Mouse (Mus musculus) intestine, embryonic 15.5 days (tissue): Measurements from ENCODE around the gene Slfn14. TPM values are rescaled to one million over a fixed set of nuclear protein-coding genes. Genes with fewer than 3 reads are reported as not detected.
A peak's percentile ranks its signal among the peaks of the same experiment; 100 is the strongest.
"Not testable (repeated sequence)": the region's sequence is repeated elsewhere in the genome, so short reads cannot be mapped to it uniquely, and the experiment has no call there.

Source experiments
- ATAC-seq: fragments of 200-750 bp; cut with Nextera tagmentation; 2 replicates; pipeline ENCODE4 v1.8.0; 2017; ENCODE audit warnings: moderate TSS enrichment, moderate library complexity
- H3K27ac ChIP-seq: fragments of 300-500 bp; sonication (generic); 2 replicates; pipeline ENCODE4 v1.5.1; 2015; ENCODE audit warnings: mild to moderate bottlenecking, inconsistent platforms
- H3K27me3 ChIP-seq: fragments of 300-500 bp; sonication (generic); replicated peaks from 2 replicates; pipeline ENCODE4 v1.6.1; 2015; ENCODE audit warnings: inconsistent platforms
- H3K36me3 ChIP-seq: fragments of 300-500 bp; sonication (generic); 2 replicates; pipeline ENCODE4 v1.6.1; 2015; ENCODE audit warnings: inconsistent platforms
- H3K4me1 ChIP-seq: fragments of 300-500 bp; sonication (generic); replicated peaks from 2 replicates; pipeline ENCODE4 v1.6.1; 2015; ENCODE audit warnings: inconsistent platforms
- H3K4me2 ChIP-seq: fragments of 300-500 bp; sonication (generic); replicated peaks from 2 replicates; pipeline ENCODE4 v1.6.1; 2015; ENCODE audit warnings: mild to moderate bottlenecking, inconsistent platforms
- H3K4me3 ChIP-seq: fragments of 300-500 bp; sonication (generic); replicated peaks from 2 replicates; pipeline ENCODE4 v1.5.1; 2015; ENCODE audit warnings: inconsistent platforms
- H3K9ac ChIP-seq: fragments of 300-500 bp; sonication (generic); 2 replicates; pipeline ENCODE4 v1.6.1; 2015; ENCODE audit warnings: inconsistent platforms
- H3K9me3 ChIP-seq: fragments of 300-500 bp; sonication (generic); 2 replicates; pipeline ENCODE4 v1.6.1; 2016; ENCODE audit warnings: inconsistent platforms
- WGBS: fragments of 180-500 bp; shearing (Covaris S2); methylation state at CpG from one replicate; pipeline ENCODE4 v1.1.7; 2015; 5-methylcytosine and 5-hydroxymethylcytosine counted together
- polyA plus RNA-seq: library from polyadenylated mRNA; unstranded; fragments of >200 nt; fragmentation: Nextera tagmentation; extraction: Ambion mirVana; gene quantifications from 2 replicates; pipeline ENCODE4 v1.2.1, GENCODE M21; 2015

The Slfn14 gene
- polyA plus RNA-seq: 0.34 and 0.88 TPM in 2 replicates

DNA sequence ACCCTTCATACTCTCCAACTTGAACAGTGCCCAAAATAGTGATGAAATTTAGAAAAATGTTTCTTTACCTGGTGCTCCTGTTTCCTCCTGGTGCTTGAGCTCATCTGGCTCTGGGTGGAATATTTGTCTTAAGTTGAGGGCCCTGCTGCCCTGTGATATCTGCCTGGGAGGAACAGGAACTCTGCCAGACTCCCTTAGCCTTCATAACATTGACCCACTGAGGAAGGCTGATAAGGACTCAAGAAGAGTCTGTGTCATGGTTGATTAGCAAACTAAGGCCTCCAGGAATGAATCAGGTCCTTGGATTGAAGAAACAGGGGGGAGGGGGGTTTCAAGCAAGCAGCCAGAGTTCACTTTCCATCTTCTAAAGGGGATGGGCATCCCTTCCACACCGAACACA lies at the start of gene Slfn14:
TSS of gene Slfn14 (minus strand) at position 161 of the 400 bp plus-strand sequence.
- Histone ChIP-seq H3K9me3 (no peaks in the 10 kb centered on the region), H3K4me1 (peaks cover 2% of the 10 kb centered on the region; the same call in 1 of the 2 replicates), H3K9ac (no peak within 1 kb of the TSS), H3K36me3 (no peaks in the 10 kb centered on the region), H3K27ac (no peak within 1 kb of the TSS), H3K27me3 (no peaks in the 10 kb centered on the region), H3K4me2 (no peak within 1 kb of the TSS), H3K4me3 (no peak within 1 kb of the TSS)
- WGBS: 71% methylated on average over 1 of the region's 1 CpGs
- no peak for ATAC-seq

DNA sequence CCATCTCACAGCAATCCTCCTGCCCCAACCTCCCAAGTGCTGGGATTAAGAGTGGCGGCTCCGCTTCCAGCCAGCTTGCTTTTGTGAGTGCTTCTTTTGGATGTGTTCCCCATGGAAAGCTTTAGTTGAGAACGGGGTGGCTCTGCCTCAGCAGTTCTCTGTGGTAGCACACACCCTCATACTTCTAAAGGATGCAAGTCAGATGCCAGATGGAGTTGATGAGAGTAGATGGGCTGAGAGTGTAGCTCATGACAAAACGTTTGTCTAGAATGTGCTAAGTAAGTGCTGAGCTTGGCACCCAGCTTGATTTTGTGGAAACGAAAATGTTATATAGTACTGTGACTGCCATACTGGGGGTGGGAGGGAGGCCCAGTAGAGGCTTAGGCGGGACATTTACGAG lies 49.3 kb upstream of the Slfn14 start:
- WGBS: 87% methylated on average over 7 of the region's 7 CpGs
- H3K27ac ChIP-seq: no peak overlapping the region
- H3K36me3 ChIP-seq: peaks cover 14% of the 10 kb centered on the region
- no peak overlapping the region for H3K9ac ChIP-seq
- no peaks in the 10 kb centered on the region for H3K27me3 ChIP-seq
- no peaks in the 10 kb centered on the region for H3K9me3 ChIP-seq
- H3K4me1 ChIP-seq: no peaks in the 10 kb centered on the region
- ATAC-seq: no peak
- H3K4me3 ChIP-seq: no peak overlapping the region
- H3K4me2 ChIP-seq: no peak overlapping the region

DNA sequence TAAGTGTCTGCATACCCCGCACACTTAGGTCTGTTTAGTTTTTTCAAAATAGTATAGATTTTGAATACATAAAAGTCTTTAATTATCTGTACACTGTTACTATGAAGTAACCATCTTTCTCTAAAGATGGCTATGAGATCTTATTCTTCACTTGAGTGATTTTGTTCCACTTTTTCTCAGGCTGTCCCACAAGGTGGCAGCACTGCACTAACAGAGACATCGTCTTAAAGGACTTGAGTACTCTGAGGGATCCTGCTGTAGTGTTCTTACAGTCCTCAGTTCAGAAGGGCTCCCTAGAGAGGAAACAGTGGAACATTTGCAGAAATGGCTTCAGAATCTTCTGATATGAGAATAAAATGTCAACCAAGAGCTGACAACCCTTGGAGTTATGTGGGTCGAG lies 40.9 kb upstream of the Slfn14 start:
- 61% methylated on average over 3 of the region's 3 CpGs for WGBS
- no peak for ATAC-seq
- Histone ChIP-seq H3K4me3 (no peak overlapping the region), H3K9ac (no peak overlapping the region), H3K4me2 (no peak overlapping the region), H3K36me3 (peaks cover 19% of the 10 kb centered on the region), H3K4me1 (no peaks in the 10 kb centered on the region), H3K9me3 (no peaks in the 10 kb centered on the region), H3K27me3 (no peaks in the 10 kb centered on the region), H3K27ac (no peak overlapping the region)

DNA sequence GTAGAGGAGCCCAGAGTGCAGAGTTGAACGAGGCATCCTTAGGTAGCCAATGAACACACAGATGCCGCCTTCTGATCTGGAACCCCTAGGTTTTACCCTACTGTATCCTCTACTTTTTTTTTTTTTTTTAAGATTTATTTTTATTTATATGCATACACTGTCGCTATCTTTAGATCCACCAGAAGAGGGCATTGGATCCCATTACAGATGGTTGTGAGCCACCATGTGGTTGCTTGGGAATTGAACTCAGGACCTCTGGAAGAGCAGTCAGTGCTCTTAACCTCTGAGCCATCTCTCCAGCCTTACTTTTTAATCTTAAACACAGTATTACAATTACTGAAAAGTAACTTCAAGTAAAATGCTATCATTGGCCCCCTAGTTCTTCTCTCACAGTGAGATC lies 40.2 kb upstream of the Slfn14 start:
- not testable (repeated sequence) for H3K4me2 ChIP-seq, ATAC-seq, H3K4me1 ChIP-seq, H3K27ac ChIP-seq, H3K27me3 ChIP-seq, H3K4me3 ChIP-seq, H3K9ac ChIP-seq, H3K9me3 ChIP-seq
- peaks cover 26% of the 10 kb centered on the region for H3K36me3 ChIP-seq
- 88% methylated on average over 3 of the region's 3 CpGs for WGBS

DNA sequence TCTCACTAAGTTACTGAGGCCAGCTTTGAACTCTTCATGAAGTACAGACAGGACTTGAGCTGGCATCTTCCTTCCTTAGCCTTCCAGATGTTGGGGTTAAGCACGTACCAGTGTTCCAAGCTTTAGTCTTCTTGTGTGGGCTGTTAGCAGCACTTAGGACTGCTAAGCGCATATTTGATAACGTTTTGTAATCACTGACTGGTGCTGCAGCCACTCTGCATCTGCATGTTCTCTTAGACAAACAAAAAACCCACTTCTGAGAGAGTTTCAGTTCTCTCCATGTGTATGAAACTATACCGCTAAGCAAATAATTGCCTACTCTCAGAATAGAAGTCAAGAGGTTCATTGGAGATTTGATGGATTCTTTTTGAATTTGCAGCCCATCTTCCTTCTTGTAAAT lies 32.5 kb upstream of the Slfn14 start:
- H3K27ac ChIP-seq: no peak overlapping the region
- H3K36me3 ChIP-seq: peaks cover 18% of the 10 kb centered on the region
- no peak overlapping the region for H3K4me3 ChIP-seq
- no peak overlapping the region for H3K9ac ChIP-seq
- no peaks in the 10 kb centered on the region for H3K4me1 ChIP-seq
- no peak for ATAC-seq
- no peak overlapping the region for H3K4me2 ChIP-seq
- H3K9me3 ChIP-seq: no peaks in the 10 kb centered on the region
- H3K27me3 ChIP-seq: no peaks in the 10 kb centered on the region
- 80% methylated on average over 4 of the region's 4 CpGs for WGBS

DNA sequence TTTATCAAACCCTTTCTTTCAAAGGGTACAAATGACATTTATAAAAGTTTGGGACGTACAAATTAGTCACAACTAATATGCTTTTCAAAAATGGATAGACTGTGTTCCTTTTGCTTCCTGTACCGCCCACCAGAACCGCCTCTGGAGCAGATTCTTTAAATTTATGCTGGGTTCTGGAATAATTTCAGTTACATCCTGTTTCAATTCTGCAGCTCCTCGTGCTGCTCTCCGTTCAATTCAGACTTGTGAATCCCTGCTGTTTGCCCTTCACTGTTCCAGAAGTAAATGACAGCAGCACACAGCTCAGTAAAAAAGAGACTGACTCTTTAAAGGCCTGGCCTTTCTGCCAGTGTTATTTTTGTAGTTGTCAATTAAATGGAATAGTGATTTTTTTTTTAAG lies 25.9 kb upstream of the Slfn14 start:
- no peak for ATAC-seq
- Histone ChIP-seq H3K4me2 (no peak overlapping the region), H3K4me1 (no peaks in the 10 kb centered on the region), H3K27ac (no peak overlapping the region), H3K9ac (no peak overlapping the region), H3K9me3 (no peaks in the 10 kb centered on the region), H3K36me3 (peaks cover 3% of the 10 kb centered on the region; the same call in 1 of the 2 replicates), H3K4me3 (no peak overlapping the region), H3K27me3 (no peaks in the 10 kb centered on the region)
- 82% methylated on average over 5 of the region's 5 CpGs for WGBS

DNA sequence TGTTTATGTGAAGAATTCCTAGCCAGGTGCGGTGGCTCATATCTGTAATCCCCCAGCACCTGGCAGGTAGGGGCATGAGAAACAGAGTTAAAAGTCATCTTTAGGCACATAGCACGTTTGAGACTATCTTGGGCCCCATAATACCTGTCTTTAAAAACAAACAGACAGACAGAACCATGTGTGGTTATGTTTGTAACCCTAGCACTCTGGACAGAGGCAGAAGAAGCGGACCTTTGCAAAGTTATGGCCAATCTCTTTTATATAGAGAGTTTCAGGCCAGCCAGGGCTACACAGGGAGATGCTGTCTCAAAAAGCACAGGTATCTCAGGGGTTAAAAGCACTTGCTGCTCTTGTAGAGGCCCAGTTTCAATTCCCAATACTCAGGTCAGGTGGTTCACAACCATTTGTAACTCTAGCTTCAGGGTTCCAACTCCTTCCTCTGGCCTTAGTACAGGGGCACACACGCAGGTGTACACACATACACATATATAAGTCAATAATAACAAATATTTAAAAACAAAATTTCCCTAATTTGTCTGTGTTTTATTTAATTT lies 20.3 kb upstream of the Slfn14 start:
- H3K9ac ChIP-seq: no peak overlapping the region
- H3K4me3 ChIP-seq: no peak overlapping the region
- H3K4me2 ChIP-seq: no peak overlapping the region

DNA sequence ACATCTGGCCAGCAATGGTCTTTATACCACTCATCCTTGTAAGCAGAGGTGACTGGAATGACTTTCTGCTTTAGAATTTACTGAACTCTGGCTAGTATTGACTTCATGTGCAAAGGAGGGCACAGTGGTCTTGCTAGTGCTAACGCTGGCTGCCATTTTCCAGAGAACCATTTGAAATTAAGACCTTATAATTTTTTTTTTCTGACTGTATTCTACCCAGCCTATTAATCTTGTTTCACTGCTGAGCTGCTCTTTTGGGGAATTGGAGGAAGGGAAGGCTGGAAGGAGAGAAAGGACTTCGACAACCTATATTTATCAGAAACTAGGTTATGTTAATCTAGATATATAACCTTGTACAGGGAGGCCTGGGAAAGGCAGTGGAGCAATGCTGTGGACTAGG lies 18.0 kb upstream of the Slfn14 start:
- Histone ChIP-seq H3K27me3 (no peaks in the 10 kb centered on the region), H3K4me1 (peaks cover 12% of the 10 kb centered on the region), H3K27ac (no peak overlapping the region), H3K4me2 (0 out of 2 replicates have a peak overlapping the region, but pooled peaks have one; percentile 71), H3K36me3 (no peaks in the 10 kb centered on the region), H3K9ac (no peak overlapping the region), H3K4me3 (no peak overlapping the region), H3K9me3 (no peaks in the 10 kb centered on the region)
- 84% methylated on average over 2 of the region's 2 CpGs for WGBS
- no peak for ATAC-seq

More for the DNA sequence above, 20.3 kb upstream of the Slfn14 start:
- Histone ChIP-seq H3K36me3 (no peaks in the 10 kb centered on the region), H3K4me1 (peaks cover 12% of the 10 kb centered on the region), H3K9me3 (no peaks in the 10 kb centered on the region), H3K27ac (no peak overlapping the region), H3K27me3 (no peaks in the 10 kb centered on the region)
- WGBS: 72% methylated on average over 4 of the region's 4 CpGs
- ATAC-seq: no peak

DNA sequence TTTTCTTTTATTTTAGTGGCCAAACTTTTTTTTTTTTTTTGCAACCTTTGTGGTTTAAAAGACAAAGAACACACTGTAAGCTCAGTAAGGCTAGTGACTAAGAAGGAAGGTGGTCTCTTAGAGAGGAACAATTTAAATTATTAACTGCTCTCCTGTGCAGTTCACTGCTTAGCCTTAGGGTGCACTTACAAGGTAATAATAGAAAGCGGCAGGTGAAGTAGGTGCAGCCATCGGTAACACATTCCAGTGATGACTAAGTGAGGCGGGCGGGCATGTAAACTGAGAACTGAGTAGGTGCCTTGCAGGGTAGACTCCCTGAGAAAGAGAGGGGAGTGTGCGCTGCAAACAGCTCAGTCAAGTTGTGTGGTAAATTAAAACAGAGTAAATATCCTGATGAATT lies 17.2 kb upstream of the Slfn14 start:
- Histone ChIP-seq H3K27me3 (no peaks in the 10 kb centered on the region), H3K9ac (peak overlapping the region; percentile 11; the same call in 1 of the 2 replicates), H3K27ac (no peak overlapping the region), H3K4me2 (peak overlapping the region; percentile 71), H3K4me1 (peaks cover 12% of the 10 kb centered on the region), H3K36me3 (no peaks in the 10 kb centered on the region), H3K4me3 (peak overlapping the region; percentile 87; the same call in 1 of the 2 replicates), H3K9me3 (no peaks in the 10 kb centered on the region)
- WGBS: 31% methylated on average over 5 of the region's 5 CpGs
- no peak for ATAC-seq

DNA sequence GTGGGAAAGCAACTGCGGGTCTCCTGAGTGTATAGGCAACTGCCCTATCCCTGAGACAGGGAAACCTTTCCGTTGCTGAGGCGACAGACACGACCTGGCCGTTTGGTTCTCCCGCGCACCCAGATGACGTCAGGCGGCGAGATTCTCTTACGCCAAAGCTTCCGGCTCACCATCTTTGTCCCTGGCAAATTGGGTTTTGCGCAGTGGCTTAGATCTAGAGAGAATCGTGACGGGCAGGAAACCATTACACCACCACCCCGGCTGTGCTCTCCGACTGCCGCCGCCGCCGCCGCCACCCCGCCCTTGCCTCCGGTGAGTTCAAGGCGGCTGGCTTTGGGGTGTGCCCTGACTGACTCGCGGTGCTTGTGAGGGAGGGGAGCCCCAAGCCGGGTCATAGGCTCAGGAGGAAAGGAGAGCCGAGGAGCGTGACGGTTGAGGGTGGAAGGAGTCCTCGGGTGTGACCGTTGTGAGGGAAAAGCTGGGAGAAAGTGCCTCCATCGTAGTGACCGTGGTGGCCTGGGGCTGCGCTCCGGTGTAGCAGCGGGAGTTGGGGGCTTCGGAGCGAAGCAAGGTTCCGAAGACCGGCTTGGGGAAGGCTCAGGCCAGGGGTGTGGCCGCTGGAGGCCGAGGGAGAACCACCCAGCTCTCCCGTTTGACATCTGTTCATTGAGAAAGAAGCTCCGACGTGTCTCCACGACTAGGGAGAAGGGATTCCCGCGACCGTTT lies 16.2 kb upstream of the Slfn14 start, which contains the start of gene Pex12:
TSS of gene Pex12 (minus strand) at position 61 of the 726 bp plus-strand sequence.
- Histone ChIP-seq H3K9me3 (no peaks in the 10 kb centered on the region), H3K4me2 (peak within 1 kb of the TSS; percentile 71), H3K27ac (peak within 1 kb of the TSS; percentile 94), H3K36me3 (no peaks in the 10 kb centered on the region), H3K27me3 (no peaks in the 10 kb centered on the region), H3K4me3 (peak within 1 kb of the TSS; percentile 87), H3K9ac (peak within 1 kb of the TSS; percentile 96), H3K4me1 (peaks cover 13% of the 10 kb centered on the region)
- WGBS: 0% methylated on average over 51 of the region's 51 CpGs
- ATAC-seq: peak; percentile 78

DNA sequence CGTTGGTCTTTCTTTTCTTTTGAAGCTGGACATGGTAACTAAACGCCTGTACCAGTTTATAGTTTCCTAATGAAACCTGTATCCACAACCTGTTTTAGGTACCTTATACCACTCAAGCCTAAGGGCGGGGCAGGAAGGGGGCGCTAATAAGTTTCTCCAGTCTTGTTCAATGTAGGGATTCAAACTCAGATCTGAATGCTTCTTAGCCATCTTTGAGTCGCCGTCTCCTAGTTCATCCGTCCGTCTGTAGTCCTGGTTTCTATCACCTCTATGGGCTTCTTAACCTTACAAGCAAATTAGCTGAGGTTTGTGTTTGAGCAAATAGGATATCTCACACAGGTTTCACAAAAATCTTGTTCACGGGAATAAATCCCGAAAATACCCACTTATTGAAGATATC lies 15.6 kb upstream of the Slfn14 start:
- Histone ChIP-seq H3K27me3 (no peaks in the 10 kb centered on the region), H3K4me3 (peak overlapping the region; percentile 87), H3K27ac (peak overlapping the region; percentile 94), H3K9me3 (no peaks in the 10 kb centered on the region), H3K4me2 (peak overlapping the region; percentile 71), H3K36me3 (no peaks in the 10 kb centered on the region), H3K4me1 (peaks cover 18% of the 10 kb centered on the region), H3K9ac (peak overlapping the region; percentile 96)
- WGBS: 6% methylated on average over 10 of the region's 10 CpGs
- ATAC-seq: no peak

DNA sequence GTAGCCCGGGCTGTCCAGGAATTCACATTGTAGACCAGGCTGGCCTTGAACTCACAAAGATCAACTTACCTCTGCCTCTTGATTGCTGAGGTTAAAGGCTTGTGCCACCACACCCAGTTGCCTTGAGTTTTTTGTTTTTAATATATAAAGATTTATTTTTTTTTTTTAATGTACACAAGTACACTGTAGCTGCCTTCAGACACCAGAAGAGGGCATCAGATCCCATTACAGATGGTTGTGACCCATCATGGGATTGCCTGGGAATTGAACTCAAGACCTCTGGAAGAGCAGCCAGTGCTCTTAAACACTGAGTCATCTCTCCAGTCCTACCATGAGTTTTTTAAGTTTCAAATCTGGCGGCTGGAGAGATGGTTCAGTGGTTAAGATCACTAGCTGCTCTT lies 14.9 kb upstream of the Slfn14 start:
- H3K27ac ChIP-seq: no peak overlapping the region
- 64% methylated on average over 2 of the region's 2 CpGs for WGBS

DNA sequence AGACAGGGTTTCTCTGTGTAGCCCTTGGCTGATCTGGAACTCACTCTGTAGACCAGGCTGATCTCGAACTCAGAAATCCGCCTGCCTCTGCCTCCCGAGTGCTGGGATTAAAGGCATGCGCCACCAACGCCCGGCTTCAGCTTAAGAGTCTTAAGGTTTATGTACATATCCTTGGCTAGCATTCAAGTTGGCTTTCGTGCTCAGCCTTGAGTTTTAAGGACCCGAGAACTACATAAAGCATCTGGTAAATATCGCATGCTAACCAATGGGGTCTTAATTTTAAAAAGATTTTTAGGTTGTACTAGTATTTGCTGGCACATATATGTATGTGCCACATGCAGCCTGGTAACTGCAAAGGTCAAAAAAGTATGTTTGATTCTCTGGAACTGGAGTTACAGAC lies 13.2 kb upstream of the Slfn14 start:
- H3K4me1 ChIP-seq: peaks cover 17% of the 10 kb centered on the region
- no peak overlapping the region; the same call in 1 of the 2 replicates for H3K4me2 ChIP-seq
- H3K4me3 ChIP-seq: no peak overlapping the region
- no peak overlapping the region for H3K9ac ChIP-seq
- H3K36me3 ChIP-seq: no peaks in the 10 kb centered on the region
- no peak overlapping the region for H3K27ac ChIP-seq
- ATAC-seq: no peak
- H3K9me3 ChIP-seq: no peaks in the 10 kb centered on the region
- 91% methylated on average over 9 of the region's 9 CpGs for WGBS
- H3K27me3 ChIP-seq: no peaks in the 10 kb centered on the region

More for the DNA sequence above, 14.9 kb upstream of the Slfn14 start:
- no peak overlapping the region for H3K4me3 ChIP-seq
- peaks cover 19% of the 10 kb centered on the region for H3K4me1 ChIP-seq
- no peak overlapping the region for H3K9ac ChIP-seq
- ATAC-seq: no peak
- H3K4me2 ChIP-seq: no peak overlapping the region
- no peaks in the 10 kb centered on the region for H3K36me3 ChIP-seq
- H3K9me3 ChIP-seq: no peaks in the 10 kb centered on the region
- H3K27me3 ChIP-seq: no peaks in the 10 kb centered on the region
